17 mouse cellular contexts compared by ENCODE assay signal in genomic region chr11:86678957-86679356, GRCm38 (mm10). TPM values are rescaled to one million over a fixed set of nuclear protein-coding genes. Genes with fewer than 3 reads are reported as not detected.
DNase-seq lines count a peak whose midpoint lies in the region; ATAC-seq and TF ChIP-seq lines count a peak whose summit lies in the region.
"Had no signal": no experiment of that assay in that cellular context is flagged by ENCODE, and none has a peak within 500 bp of the region (broad histone marks: within the 10 kb centered on the region; RNA-seq: fewer than 3 reads in every experiment).

No protein-coding gene starts in this region.

- no peak for TF ChIP-seq CTCF in kidney, adult 2 months (conservative IDR thresholded peaks at IDR 0.05; ENCODE audit: insufficient read depth, insufficient read length, low read depth, low read length)

- no peaks in the 10 kb centered on the region for H3K9me3 ChIP-seq in liver, embryonic 13.5 days (replicated peaks)
- H3K9me3 ChIP-seq: embryonic facial prominence, embryonic 13.5 days; heart, embryonic 15.5 days; hindbrain, embryonic 13.5 days; limb, embryonic 12.5 days; midbrain, embryonic 12.5 days had no signal

- TF ChIP-seq POLR2A in kidney, adult 2 months (IDR thresholded peaks at IDR 0.05; ENCODE audit: low read depth, low read length): no peak

- H3K27ac ChIP-seq in liver, embryonic 13.5 days: peak overlapping the region; percentile 75
- peak overlapping the region; percentile 10; the same call in 1 of the 2 replicates for H3K27ac ChIP-seq in kidney, adult 2 months (ENCODE audit: insufficient read depth, low read depth, low read length)
- H3K27ac ChIP-seq: embryonic facial prominence, embryonic 13.5 days; heart, embryonic 15.5 days; hindbrain, embryonic 13.5 days; limb, embryonic 12.5 days; macrophage; midbrain, embryonic 12.5 days had no signal

- intact Hi-C loops in heart, postnatal 10 days (cut with DNase I): no loop called here
- intact Hi-C loops in left cerebral cortex, postnatal 4 days (cut with DNase I): no loop called here

- H3K27me3 ChIP-seq in liver, embryonic 13.5 days: no peaks in the 10 kb centered on the region
- H3K27me3 ChIP-seq in kidney, adult 2 months (replicated peaks; ENCODE audit: control insufficient read depth, insufficient read depth, low read length): no peaks in the 10 kb centered on the region
- H3K27me3 ChIP-seq: embryonic facial prominence, embryonic 13.5 days; heart, embryonic 15.5 days; hindbrain, embryonic 13.5 days; limb, embryonic 12.5 days; midbrain, embryonic 12.5 days had no signal

- peak overlapping the region; percentile 26; the same call in 1 of the 2 replicates for H3K9ac ChIP-seq in liver, embryonic 13.5 days
- H3K9ac ChIP-seq: embryonic facial prominence, embryonic 13.5 days; heart, embryonic 15.5 days; hindbrain, embryonic 13.5 days; limb, embryonic 12.5 days; midbrain, embryonic 12.5 days had no signal

- DNase-seq in liver, embryonic 13.5 days: no peak
- no peak for DNase-seq in liver
- DNase-seq in kidney, adult 2 months: peak; percentile 77
- DNase-seq in kidney, postnatal 14 days: peak; percentile 67
- DNase-seq in yolk sac, embryonic 10.5 days (ENCODE audit: low spot score): peak; percentile 70
- no peak for DNase-seq in heart, postnatal 10 days
- DNase-seq in left cerebral cortex, postnatal 4 days: no peak
- DNase-seq: adrenal gland, adult 2 months; cerebellum, adult 18-20 months; spleen, adult 18-20 months; thymus, postnatal 36 days had no signal

- WGBS in liver, embryonic 13.5 days (ENCODE audit: insufficient replicate concordance): 71% methylated on average over 5 of the region's 5 CpGs
- 42% methylated on average over 5 of the region's 5 CpGs for WGBS in kidney, adult 2 months

- no peak for ATAC-seq in liver, embryonic 13.5 days (ENCODE audit: low read depth)

- no peak overlapping the region for H3K4me2 ChIP-seq in liver, embryonic 13.5 days
- H3K4me2 ChIP-seq: embryonic facial prominence, embryonic 13.5 days; heart, embryonic 15.5 days; hindbrain, embryonic 13.5 days; limb, embryonic 12.5 days; midbrain, embryonic 12.5 days had no signal

- no peak overlapping the region for H3K4me3 ChIP-seq in liver, embryonic 13.5 days (replicated peaks)
- H3K4me3 ChIP-seq in kidney, adult 2 months (ENCODE audit: insufficient read depth, low read depth, low read length): no peak overlapping the region
- H3K4me3 ChIP-seq: embryonic facial prominence, embryonic 13.5 days; heart, embryonic 15.5 days; hindbrain, embryonic 13.5 days; limb, embryonic 12.5 days; midbrain, embryonic 12.5 days had no signal

- H3K36me3 ChIP-seq in liver, embryonic 13.5 days: peaks cover 12% of the 10 kb centered on the region; the same call in 1 of the 2 replicates
- no peaks in the 10 kb centered on the region for H3K36me3 ChIP-seq in kidney, adult 2 months (ENCODE audit: control insufficient read depth, insufficient read depth, low read length)
- H3K36me3 ChIP-seq: heart, embryonic 15.5 days; hindbrain, embryonic 13.5 days; limb, embryonic 12.5 days had no signal

- peaks cover 72% of the 10 kb centered on the region for H3K4me1 ChIP-seq in liver, embryonic 13.5 days (replicated peaks)
- H3K4me1 ChIP-seq in kidney, adult 2 months (ENCODE audit: control insufficient read depth, insufficient read depth, low read length): peaks cover 6% of the 10 kb centered on the region

RNA-seq across cellular contexts. Expression of gene Vmp1, which starts 4.7 kb away (rescaled TPM):
- polyA plus RNA-seq in liver, embryonic 13.5 days (2015; fragmentation: Nextera tagmentation; extraction: Ambion mirVana): 89.2 and 103 TPM in 2 replicates
- 48.9 and 55.3 TPM in 2 replicates for polyA plus RNA-seq in kidney, adult 2 months (2012; rRNA removed)
- total RNA-seq in heart, postnatal 10 days (2021): 10 to 100 TPM; 49.8 to 53.1 TPM
- total RNA-seq in left cerebral cortex, postnatal 4 days (2021): 100 to 1,000 TPM; 103 to 113 TPM

RNA-seq across cellular contexts. Expression of gene Ptrh2, which starts 4.8 kb away (rescaled TPM):
- 23.0 and 23.3 TPM in 2 replicates for polyA plus RNA-seq in liver, embryonic 13.5 days (2015; fragmentation: Nextera tagmentation; extraction: Ambion mirVana)
- polyA plus RNA-seq in kidney, adult 2 months (2012; rRNA removed): 4.0 and 6.0 TPM in 2 replicates
- total RNA-seq in heart, postnatal 10 days (2021): 1 to 10 TPM; 8.7 to 9.3 TPM
- 10 to 100 TPM; 15.1 to 18.5 TPM for total RNA-seq in left cerebral cortex, postnatal 4 days (2021)

Comparison
In these comparisons a context has a peak if more than half of its experiments do, and no peak if none do; other contexts are left out.
1. DNase-seq: peak in kidney, adult 2 months (single experiment), kidney, postnatal 14 days (single experiment) and yolk sac, embryonic 10.5 days (single experiment); none in liver, embryonic 13.5 days (single experiment), liver (single experiment), heart, postnatal 10 days (0 of 2) and left cerebral cortex, postnatal 4 days (single experiment).